Mouse (Mus musculus) heart, postnatal 0 days (tissue): ENCODE data around the gene Tspan3.

Experiments used
- CTCF ChIP-seq: IDR thresholded peaks from 2 replicates; pipeline ENCODE4 v1.5.1; 2016; ENCODE audit warnings: antibody characterized with exemption, control low read depth, low read depth
- EP300 ChIP-seq: IDR thresholded peaks from 2 replicates; pipeline ENCODE4 v1.6.1; 2016; ENCODE audit warnings: antibody characterized with exemption, low read depth

- no peak for TF ChIP-seq CTCF
- no peak for TF ChIP-seq EP300
Observed at GRCm38 (mm10) chr9:56207083-56207482, 41.8 kb upstream of the Tspan3 start.
